Mouse (Mus musculus): ENCODE results near the gene Zfp46. TPM values are rescaled to one million over a fixed set of nuclear protein-coding genes. Genes with fewer than 3 reads are reported as not detected.

Gene Zfp46
- polyA plus RNA-seq, 1 experiment from 2014 or later = 10.5 TPM

DNA sequence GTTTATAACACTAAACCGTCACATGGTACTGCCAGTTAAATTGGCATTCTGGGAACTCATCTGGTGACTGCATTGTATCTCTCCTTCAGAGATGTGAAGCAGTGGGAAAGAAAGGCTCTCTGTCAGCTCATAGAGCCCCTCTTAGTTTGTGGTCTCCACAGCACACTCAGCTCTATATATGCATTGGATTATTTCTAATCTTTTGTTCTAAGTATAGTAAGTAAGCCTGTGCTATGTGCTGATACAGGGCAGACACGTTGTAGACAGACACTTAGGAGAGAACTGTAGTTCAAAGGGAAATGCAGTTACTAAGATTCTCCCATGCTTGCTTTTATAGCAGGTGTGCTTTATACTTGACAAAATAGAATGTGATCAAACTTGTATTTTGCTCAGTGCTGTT, 50.6 kb downstream of the Zfp46 start:
- H3K9me3 ChIP-seq (ENCODE audit: control insufficient read depth, low read length) = no peaks in the 10 kb centered on the region
- H3K4me1 ChIP-seq (replicated peaks; ENCODE audit: control insufficient read depth, insufficient read depth, low read length) = no peaks in the 10 kb centered on the region
- WGBS = 73% methylated on average over 2 of the region's 2 CpGs
- DNase-seq (ENCODE audit: low spot score) (no peak), ATAC-seq (replicated peaks; ENCODE audit: low FRiP score) (no peak)
- H3K36me3 ChIP-seq (ENCODE audit: control insufficient read depth, insufficient read depth, low read length) = peaks cover 33% of the 10 kb centered on the region
- no peak overlapping the region for H3K9ac ChIP-seq (ENCODE audit: low read depth, low read length)
- H3K27ac ChIP-seq (ENCODE audit: low read depth, low read length) = no peak overlapping the region
- H3K27me3 ChIP-seq (replicated peaks; ENCODE audit: control insufficient read depth, insufficient read depth, low read length) = no peaks in the 10 kb centered on the region
- H3K4me3 ChIP-seq (ENCODE audit: low read depth, low read length) = no peak overlapping the region
- H3K4me2 ChIP-seq = no peak overlapping the region

DNA sequence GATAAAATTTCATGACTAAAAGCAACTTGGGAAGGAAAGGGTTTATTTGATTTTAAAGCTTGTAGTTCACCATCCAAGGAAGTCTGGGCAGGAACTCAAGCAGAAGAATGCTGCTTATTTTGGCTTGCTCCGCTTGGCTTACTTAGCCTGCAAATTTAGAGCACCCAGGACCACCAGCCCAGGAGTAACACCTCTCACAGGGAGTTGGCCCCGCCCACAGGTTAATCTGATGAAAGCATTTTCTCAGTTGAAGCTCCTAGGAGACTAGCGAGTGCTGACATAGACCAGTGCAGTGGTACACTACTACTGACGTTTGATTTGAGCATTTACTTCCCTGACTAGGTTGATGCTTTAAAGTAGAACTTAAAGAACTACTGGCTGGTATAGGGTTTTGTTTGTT, 52.6 kb downstream of the Zfp46 start:
- H3K9ac ChIP-seq (ENCODE audit: low read depth, low read length) = no peak overlapping the region
- 71% methylated on average over 4 of the region's 4 CpGs for WGBS
- H3K36me3 ChIP-seq (ENCODE audit: control insufficient read depth, insufficient read depth, low read length) = peaks cover 29% of the 10 kb centered on the region
- no peaks in the 10 kb centered on the region for H3K4me1 ChIP-seq (replicated peaks; ENCODE audit: control insufficient read depth, insufficient read depth, low read length)
- DNase-seq (ENCODE audit: low spot score) (no peak), ATAC-seq (replicated peaks; ENCODE audit: low FRiP score) (no peak)
- no peaks in the 10 kb centered on the region for H3K9me3 ChIP-seq (ENCODE audit: control insufficient read depth, low read length)
- no peak overlapping the region for H3K4me2 ChIP-seq
- H3K27ac ChIP-seq (ENCODE audit: low read depth, low read length) = no peak overlapping the region
- no peak overlapping the region for H3K4me3 ChIP-seq (ENCODE audit: low read depth, low read length)
- no peaks in the 10 kb centered on the region for H3K27me3 ChIP-seq (replicated peaks; ENCODE audit: control insufficient read depth, insufficient read depth, low read length)

Other genes with a start within 250 kb of the Zfp46 start
- gene Rpl11, start 231.3 kb upstream of the Zfp46 start, polyA plus RNA-seq (2014; fragmentation: Nextera tagmentation; extraction: Ambion mirVana) = 567 and 611 TPM in 2 replicates
- gene Id3, start 141.2 kb upstream of the Zfp46 start, polyA plus RNA-seq (2014; fragmentation: Nextera tagmentation; extraction: Ambion mirVana) = 191 and 200 TPM in 2 replicates
- gene E2f2, start 112.3 kb upstream of the Zfp46 start, polyA plus RNA-seq (2014; fragmentation: Nextera tagmentation; extraction: Ambion mirVana) = 9.0 and 9.2 TPM in 2 replicates
- gene Asap3, start 78.3 kb upstream of the Zfp46 start, polyA plus RNA-seq (2014; fragmentation: Nextera tagmentation; extraction: Ambion mirVana) = 1.8 and 2.9 TPM in 2 replicates
- 16.4 and 17.3 TPM in 2 replicates for gene Tcea3, start 37.0 kb upstream of the Zfp46 start, polyA plus RNA-seq (2014; fragmentation: Nextera tagmentation; extraction: Ambion mirVana)
- 99.3 and 101 TPM in 2 replicates for gene Hnrnpr, start 26.3 kb downstream of the Zfp46 start, polyA plus RNA-seq (2014; fragmentation: Nextera tagmentation; extraction: Ambion mirVana)
- gene Htr1d, start 138.8 kb downstream of the Zfp46 start, polyA plus RNA-seq (2014; fragmentation: Nextera tagmentation; extraction: Ambion mirVana) = 0.06 TPM in 1 of 2 replicates, not detected in the other
- gene 6030445D17Rik, start 177.6 kb downstream of the Zfp46 start, polyA plus RNA-seq (2014; fragmentation: Nextera tagmentation; extraction: Ambion mirVana) = not detected in 2 replicates
- gene Luzp1, start 185.1 kb downstream of the Zfp46 start, polyA plus RNA-seq (2014; fragmentation: Nextera tagmentation; extraction: Ambion mirVana) = 44.7 TPM in 2 replicates